Mouse (Mus musculus) brain, adult 2 months (tissue): ENCODE measurements at regions not wholly inside any gene's neighbourhood (a gene's known extent, or its start where the extent isn't known, plus 50 kb on each side); places are given as distances from the start of the nearest gene placed in this dataset.
"Not testable (repeated sequence)": the region's sequence is repeated elsewhere in the genome, so short reads cannot be mapped to it uniquely, and the experiment has no call there.

ENCODE experiments used
- DNase-seq: peaks from one replicate; pipeline ENCODE4 v3.0.0; 2011; ENCODE audit warnings: low read depth, low spot score

DNA sequence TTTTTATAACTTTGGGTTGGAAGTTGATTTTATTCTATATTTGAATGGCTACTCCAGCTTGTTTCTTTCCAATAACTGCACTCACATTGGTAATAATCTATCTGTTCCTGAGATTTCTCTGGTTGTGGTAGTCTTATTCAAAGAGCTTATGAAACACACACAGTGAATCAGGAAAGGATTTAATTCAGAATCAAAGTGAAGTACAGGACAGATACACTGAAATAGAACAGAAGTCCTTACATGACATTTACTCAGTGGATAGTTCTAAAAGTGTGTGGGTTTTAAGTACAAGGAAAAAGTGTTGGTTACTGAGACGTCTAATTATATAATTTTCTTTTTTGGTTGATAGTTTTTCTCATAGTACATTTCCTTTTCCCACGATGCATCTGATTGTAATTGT, 859.7 kb downstream of the Rpia start:
- DNase-seq = peak; percentile 21

DNA sequence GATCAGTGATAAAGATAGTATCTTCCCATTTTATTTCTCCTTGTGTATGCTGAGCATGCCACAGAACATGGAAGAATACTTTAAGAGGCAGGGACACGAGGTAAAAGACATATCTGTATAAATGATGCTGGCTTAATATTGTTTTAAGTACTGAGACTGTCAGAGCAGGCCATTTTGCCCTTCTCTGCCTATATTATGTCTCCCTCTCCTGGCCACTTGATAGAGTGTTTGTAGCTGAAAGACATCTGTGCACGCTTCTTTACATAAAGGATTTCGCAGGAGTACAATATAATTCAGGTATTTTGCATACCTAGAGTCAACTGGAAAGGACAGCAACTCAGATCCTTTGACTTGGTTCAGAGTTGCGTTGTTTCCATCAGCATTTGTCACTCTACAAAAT, 877.3 kb downstream of the Rpia start:
- peak; percentile 18 for DNase-seq

DNA sequence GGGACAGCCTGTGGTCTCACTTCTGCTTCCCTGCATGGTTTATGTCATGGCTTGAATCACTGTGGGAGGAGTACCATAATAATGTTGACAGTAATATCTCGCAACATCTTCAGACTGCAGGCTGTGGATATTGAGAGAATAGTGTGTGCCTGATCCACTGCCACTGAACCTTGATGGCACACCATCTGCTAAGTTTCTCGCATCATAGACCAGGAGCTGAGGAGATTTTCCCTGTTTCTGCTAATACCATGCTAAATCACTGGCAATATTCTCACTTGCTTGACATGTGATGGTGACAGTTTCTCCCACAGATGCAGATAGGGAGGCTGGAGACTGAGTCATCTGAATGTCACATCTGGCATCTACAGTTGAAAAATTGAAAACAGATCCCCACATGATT, 912.7 kb downstream of the Rpia start:
- peak; percentile 52 for DNase-seq

DNA sequence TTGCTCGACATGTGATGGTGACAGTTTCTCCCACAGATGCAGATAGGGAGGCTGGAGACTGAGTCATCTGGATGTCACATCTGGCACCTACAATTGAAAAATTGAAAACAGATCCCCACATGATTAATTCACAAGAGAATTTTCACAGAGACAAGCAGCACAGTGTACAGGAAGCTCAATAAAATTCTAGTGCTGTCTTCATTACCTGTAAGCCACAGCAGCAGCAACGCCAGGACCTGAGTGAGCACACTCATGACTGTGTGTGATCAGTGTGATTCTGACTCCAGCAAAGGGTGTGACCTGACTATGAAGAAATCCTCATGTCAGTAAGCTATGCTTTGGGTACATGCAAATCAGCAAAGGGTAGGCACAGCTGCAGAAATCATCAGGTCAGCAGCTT, 933.4 kb downstream of the Rpia start:
- DNase-seq = not testable (repeated sequence)

DNA sequence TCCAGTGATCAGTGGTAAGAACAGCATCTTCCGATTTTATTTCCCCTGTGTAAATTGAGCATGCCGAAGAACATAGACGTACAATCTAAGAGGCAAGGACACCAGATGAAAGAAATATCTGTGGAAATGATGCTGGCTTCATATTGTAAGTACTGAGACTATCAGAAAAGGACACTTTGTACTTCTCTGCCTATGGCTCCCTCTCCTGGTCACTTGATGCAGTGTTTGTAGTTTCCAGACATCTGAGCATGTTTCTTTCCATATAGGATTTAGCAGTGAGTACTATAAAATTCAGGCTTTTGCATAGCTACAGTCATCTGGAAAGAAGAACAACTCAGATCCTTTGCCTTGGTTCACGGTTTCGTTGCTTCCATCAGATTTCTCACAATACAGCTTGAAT, 963.4 kb downstream of the Rpia start:
- peak; percentile 45 for DNase-seq

DNA sequence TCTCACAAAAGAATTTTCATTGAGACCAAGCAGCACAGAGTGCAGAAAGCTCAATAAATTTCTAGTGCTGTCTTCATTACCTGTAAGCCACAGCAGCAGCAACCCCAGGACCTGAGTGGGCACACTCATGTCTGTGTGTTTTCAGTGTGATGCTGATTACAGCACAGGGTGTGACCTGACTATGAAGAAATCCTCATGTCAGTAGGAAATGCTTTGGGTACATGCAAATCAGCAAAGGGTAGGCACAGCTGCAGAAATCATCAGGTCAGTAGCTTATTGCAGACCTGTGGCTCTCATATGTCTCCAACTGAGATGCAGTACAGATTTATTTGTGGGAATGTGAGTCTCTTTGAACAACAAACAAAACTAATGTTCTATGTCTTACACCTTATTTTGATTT, 977.1 kb downstream of the Rpia start:
- peak; percentile 0 for DNase-seq

DNA sequence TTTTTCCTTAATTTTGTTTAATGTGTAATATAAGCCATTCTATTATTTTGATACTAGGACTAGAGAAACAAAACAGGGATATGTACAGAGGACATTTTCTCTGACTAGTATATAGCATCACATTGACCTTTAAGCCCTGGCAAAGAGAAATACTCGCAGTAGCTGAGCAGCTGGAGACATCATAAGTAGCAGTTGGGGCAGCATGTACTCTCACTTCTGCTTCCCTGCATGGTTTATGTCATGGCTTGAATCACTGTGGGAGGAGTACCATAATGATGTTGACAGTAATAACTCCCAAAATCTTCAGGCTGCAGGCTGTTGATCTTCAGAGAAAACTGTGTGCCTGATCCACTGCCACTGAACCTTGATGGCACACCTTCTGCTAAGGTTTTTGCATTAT, 977.7 kb downstream of the Rpia start:
- peak; percentile 1 for DNase-seq

DNA sequence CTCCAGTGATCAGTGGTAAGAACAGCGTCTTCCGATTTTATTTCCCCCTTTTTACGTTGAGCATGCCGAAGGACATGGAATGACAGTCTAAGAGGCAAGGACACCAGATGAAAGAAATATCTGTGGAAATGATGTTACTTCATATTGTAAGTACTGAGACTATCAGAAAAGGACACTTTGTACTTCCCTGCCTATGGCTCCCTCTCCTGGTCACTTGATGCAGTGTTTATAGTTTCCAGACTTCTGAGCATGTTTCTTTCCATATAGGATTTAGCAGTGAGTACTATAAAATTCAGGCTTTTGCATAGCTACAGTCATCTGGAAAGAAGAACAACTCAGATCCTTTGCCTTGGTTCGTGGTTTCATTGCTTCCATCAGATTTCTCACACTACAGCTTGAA, 1011.7 kb downstream of the Rpia start:
- DNase-seq = peak; percentile 47

DNA sequence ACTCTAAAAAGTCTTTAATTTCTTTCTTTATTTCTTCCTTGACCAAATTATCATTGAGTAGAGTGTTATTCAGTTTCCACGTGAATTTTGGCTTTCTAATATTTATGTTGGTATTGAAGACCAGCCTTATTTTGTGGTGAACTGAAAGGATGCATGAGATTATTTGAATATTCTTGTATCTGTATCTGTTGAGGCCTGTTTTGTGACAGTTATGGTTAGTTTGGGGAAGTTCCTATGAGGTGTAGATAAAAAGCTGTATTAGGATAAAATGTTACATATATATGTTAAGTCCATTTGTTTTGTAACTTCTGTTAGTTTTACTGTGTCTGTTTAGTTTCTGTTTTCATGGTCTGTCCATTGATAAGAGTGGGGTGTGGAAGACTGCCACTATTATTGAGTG, 1014.7 kb downstream of the Rpia start:
- DNase-seq = not testable (repeated sequence)

DNA sequence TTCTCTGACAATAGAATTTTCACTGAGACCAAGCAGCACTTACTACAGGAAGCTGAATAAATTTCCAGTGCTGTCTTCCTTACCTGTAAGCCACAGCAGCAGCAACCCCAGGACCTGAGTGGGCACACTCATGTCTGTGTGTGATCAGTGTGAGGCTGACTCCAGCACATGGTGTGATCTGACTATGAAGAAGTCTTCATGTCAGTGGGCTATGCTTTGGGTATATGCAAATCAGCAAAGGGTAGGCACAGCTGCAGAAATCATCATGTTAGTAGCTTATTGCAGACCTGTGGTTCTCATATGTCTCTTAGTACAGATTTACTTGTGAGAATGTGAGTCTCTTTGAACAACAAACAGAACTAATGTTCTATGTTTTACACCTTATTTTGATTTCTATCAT, 1027.2 kb downstream of the Rpia start:
- no peak for DNase-seq

DNA sequence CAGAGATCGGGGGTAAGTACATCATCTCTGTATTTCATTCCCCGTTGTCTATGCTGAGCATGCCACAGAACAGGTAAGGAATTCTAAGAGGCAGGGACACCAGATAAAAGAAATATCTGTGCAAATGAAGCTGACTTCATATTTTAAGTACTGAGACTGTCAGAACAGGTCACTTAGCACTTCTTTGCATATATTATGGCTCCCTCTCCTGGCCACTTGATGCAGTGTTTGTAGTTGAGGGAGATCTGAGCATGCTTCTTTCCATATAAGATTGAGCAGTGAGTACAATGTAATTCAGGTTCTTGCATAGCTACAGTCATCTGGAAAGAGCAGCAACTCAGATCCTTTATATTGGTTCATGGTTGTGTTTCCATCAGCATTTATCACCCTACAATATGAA, 1033.4 kb downstream of the Rpia start:
- DNase-seq = peak; percentile 55

DNA sequence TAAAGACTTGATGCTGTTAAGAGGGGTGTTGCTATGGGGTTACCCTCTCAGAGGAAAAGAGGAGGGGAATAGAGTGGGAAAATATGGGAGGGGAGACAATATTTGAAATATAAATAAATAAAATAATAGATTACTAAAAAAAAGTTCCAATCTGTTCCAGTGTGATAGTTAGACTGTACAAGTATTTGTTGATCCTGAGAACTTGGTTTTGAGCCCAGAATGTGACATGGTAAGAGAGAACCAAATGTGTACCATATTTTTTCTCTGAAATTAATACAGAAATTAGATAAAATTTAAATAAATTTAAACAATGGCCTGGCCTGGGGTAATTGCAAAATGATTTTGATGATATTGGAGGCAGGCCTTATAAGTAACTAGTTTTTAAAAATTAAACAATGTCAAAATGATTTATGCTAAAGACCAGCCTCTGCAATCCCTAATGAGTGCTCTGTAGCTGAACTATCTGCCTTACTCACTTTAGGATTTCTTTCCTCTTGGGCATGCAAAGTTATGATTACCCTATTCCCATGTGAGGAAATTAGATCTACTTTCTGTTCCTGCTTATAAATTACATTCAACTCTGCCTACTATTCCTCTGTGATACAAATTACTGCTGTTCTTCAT, 1052.9 kb downstream of the Rpia start:
- no peak for DNase-seq

DNA sequence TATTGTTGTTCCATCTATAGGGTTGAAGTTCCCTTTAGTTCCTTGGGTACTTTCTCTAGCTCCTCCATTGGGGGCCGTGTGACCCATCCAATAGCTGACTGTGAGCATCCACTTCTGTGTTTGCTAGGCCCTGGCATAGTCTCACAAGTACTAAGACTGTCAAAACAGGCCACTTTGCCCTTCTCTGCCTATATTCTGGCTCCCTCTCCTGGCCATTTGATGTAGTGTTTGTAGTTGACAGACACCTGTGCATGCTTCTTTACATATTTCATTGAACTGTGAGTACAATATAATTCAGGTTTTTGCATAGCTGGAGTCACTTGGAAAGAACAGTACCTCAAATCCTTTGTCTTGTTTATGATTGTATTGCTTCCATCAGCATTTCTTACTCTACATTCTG, 1059.2 kb downstream of the Rpia start:
- peak; percentile 12 for DNase-seq

DNA sequence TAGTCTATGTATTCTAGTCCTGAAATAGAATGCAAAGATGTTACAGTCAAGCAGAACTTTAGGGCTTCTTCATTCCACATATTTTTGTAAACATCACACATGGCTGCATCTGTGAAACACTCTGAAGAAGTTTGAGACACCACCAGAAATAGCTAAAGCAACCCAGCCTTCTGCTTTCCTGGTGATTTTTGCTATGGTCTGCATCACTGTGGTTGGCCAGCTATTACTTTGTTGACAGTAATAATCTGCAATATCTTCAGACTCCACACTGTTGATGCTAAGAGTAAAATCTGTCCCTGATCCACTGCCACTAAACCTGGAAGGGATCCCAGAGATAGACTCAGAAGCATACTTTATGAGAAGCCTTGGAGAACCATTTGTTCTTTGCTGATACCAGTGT, 1065.7 kb downstream of the Rpia start:
- peak; percentile 49 for DNase-seq

DNA sequence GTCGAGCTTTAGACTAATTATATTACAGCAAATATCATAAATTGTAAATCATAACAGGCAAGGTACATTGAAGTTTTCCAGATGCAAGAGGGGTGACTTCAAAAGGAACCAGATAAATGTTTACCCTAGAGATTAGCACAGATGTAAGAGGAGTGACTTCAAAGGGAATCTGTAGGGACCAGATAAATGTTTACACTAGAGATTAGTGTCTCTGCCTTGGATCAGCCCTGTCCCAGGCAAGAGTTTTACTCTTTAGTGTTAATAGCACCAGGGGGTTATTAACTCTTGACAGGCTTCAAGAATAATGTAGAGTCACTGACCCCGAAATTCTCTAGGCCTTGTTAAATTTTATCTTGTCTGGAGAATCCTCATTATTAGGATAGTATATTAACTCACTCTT, 1089.2 kb downstream of the Rpia start:
- DNase-seq = not testable (repeated sequence)

DNA sequence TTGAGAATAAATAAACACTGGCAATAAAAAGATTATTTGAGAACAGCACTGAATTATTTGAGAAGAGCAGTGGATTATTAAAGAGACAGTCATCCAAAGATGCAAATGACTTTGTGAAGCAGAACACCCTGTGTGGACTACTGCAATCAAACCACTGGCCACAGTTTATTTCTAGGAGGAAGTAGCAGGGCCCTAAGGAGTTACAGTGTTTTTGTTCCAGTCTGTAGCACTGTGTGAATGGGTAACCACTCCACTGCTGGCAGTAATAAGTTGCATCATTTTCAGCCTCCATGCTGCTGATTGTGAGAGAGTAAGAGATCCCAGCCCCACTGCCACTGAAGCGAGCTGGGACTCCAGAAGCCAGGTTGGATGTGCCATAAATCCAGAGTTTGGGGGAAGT, 1110.9 kb downstream of the Rpia start:
- DNase-seq = no peak

DNA sequence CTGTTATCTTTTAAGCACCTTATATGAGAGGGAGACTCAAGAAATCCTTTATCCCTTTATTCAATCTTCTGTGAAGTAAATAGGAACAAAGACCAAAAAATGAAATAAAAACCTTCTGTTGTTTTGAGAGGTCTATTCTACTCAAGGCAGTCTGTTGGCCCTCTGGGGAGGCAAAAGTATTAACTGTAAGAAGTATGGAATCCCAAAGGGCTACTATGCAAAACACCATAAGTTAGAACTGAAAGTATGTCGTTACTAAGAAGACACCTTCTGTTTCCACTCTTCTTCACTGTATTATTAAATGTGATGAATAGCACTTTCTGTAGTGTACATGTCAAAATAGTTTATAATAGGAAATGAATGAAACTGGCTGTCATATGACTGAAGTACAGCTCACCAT, 1129.6 kb downstream of the Rpia start:
- DNase-seq = not testable (repeated sequence)
